In the genomic region with DNA sequence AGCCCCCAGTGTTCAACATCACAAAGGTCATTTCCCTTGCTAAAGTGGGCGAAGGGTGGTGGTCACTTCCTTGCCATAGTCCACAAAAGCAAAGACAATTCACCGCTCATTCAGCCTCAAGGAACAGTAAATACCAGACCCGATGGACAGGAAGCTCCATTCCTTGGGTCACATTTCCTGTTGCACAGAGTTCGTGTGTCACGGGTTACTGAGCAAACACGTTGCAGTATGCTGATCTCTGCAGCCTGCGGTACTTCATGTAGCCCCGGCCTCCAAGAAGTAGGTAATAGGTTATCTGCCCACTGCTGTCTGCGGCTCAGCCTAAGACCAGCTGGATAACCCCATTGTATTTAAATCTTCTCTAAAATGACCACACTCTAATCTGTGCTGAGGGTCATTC, we compare ENCODE assay signal across 9 mouse cellular contexts.
A peak's percentile ranks its signal among the peaks of the same experiment; 100 is the strongest.
DNase-seq lines count a peak whose midpoint lies in the region; ATAC-seq and TF ChIP-seq lines count a peak whose summit lies in the region.
"Had no signal": no experiment of that assay in that cellular context is flagged by ENCODE, and none has a peak within 500 bp of the region (broad histone marks: within the 10 kb centered on the region; RNA-seq: fewer than 3 reads in every experiment).

No protein-coding gene starts in this region.

- H3K9me3 ChIP-seq in heart, embryonic 14.5 days (ENCODE audit: control insufficient read depth, low read length): no peaks in the 10 kb centered on the region
- H3K9me3 ChIP-seq in forebrain, embryonic 11.5 days (ENCODE audit: control insufficient read depth, low read length): no peaks in the 10 kb centered on the region
- H3K9me3 ChIP-seq: limb, embryonic 13.5 days had no signal

- TF ChIP-seq POLR2A in thymus, adult 2 months (IDR thresholded peaks at IDR 0.05; ENCODE audit: control insufficient read depth, extremely low read depth, insufficient read depth, low read length, poor library complexity): no peak

- H3K27ac ChIP-seq in heart, embryonic 14.5 days (replicated peaks in 1 of 2; ENCODE audit: control insufficient read depth in 1 of 2, insufficient read depth in 1 of 2, low read depth in 2 of 2, low read length in 2 of 2): peak overlapping the region in 1 of 2 experiments; percentile 49; a peak in 2 of 4 replicates
- H3K27ac ChIP-seq in forebrain, embryonic 11.5 days (ENCODE audit: low read depth, low read length): no peak overlapping the region
- no peak overlapping the region for H3K27ac ChIP-seq in thymus, adult 2 months (ENCODE audit: control insufficient read depth, insufficient read depth, low read length)
- H3K27ac ChIP-seq: limb, embryonic 13.5 days had no signal

- no peak overlapping the region for H3K4me2 ChIP-seq in heart, embryonic 14.5 days (ENCODE audit: low read length)
- no peak overlapping the region for H3K4me2 ChIP-seq in forebrain, embryonic 11.5 days (ENCODE audit: low read depth, low read length, severe bottlenecking)
- H3K4me2 ChIP-seq: limb, embryonic 13.5 days had no signal

- no peak overlapping the region for H3K9ac ChIP-seq in heart, embryonic 14.5 days (ENCODE audit: low read length)
- no peak overlapping the region for H3K9ac ChIP-seq in forebrain, embryonic 11.5 days (ENCODE audit: low read length)
- H3K9ac ChIP-seq: limb, embryonic 13.5 days had no signal

- H3K36me3 ChIP-seq in heart, embryonic 14.5 days (ENCODE audit: control insufficient read depth, insufficient read depth, low read length): no peaks in the 10 kb centered on the region
- H3K36me3 ChIP-seq in forebrain, embryonic 11.5 days (ENCODE audit: control insufficient read depth, insufficient read depth, low read length): no peaks in the 10 kb centered on the region
- H3K36me3 ChIP-seq in thymus, adult 2 months (ENCODE audit: control insufficient read depth, insufficient read depth, low read length): no peaks in the 10 kb centered on the region
- H3K36me3 ChIP-seq: limb, embryonic 13.5 days had no signal

- peaks cover 10 to 24% of the 10 kb centered on the region in 2 experiments for H3K4me1 ChIP-seq in heart, embryonic 14.5 days (ENCODE audit: control insufficient read depth in 2 of 2, insufficient read depth in 2 of 2, low read length in 2 of 2)
- H3K4me1 ChIP-seq in forebrain, embryonic 11.5 days (replicated peaks; ENCODE audit: control insufficient read depth, insufficient read depth, low read length): no peaks in the 10 kb centered on the region
- peaks cover 3% of the 10 kb centered on the region for H3K4me1 ChIP-seq in thymus, adult 2 months (replicated peaks; ENCODE audit: control insufficient read depth, insufficient read depth, low read length)

- H3K27me3 ChIP-seq in heart, embryonic 14.5 days (ENCODE audit: control insufficient read depth, insufficient read depth, low read length): no peaks in the 10 kb centered on the region
- H3K27me3 ChIP-seq in forebrain, embryonic 11.5 days (ENCODE audit: control insufficient read depth, insufficient read depth, low read length): no peaks in the 10 kb centered on the region
- no peaks in the 10 kb centered on the region for H3K27me3 ChIP-seq in thymus, adult 2 months (ENCODE audit: control insufficient read depth, insufficient read depth, low read length)
- H3K27me3 ChIP-seq: limb, embryonic 13.5 days had no signal

- ATAC-seq in heart, embryonic 14.5 days (ENCODE audit: insufficient number of reproducible peaks, insufficient read depth, low FRiP score, low read depth): peak; percentile 68
- ATAC-seq in forebrain, embryonic 11.5 days (replicated peaks; ENCODE audit: low FRiP score): no peak

- WGBS in heart, embryonic 14.5 days: 58% methylated on average over 9 of the region's 9 CpGs
- 71% methylated on average over 9 of the region's 9 CpGs for WGBS in forebrain, embryonic 11.5 days
- 87% methylated on average over 9 of the region's 9 CpGs for WGBS in thymus, adult 2 months

- H3K4me3 ChIP-seq in heart, embryonic 14.5 days (ENCODE audit: control insufficient read depth in 1 of 2, insufficient read depth in 1 of 2, low read depth in 1 of 2, low read length in 2 of 2): no peak overlapping the region
- no peak overlapping the region for H3K4me3 ChIP-seq in forebrain, embryonic 11.5 days (ENCODE audit: low read depth, low read length)
- H3K4me3 ChIP-seq in thymus, adult 2 months (ENCODE audit: control insufficient read depth, insufficient read depth, low read length): no peak overlapping the region
- H3K4me3 ChIP-seq: limb, embryonic 13.5 days had no signal

- peak; percentile 15 for DNase-seq in embryo, embryonic 10.5 days (ENCODE audit: low spot score)
- peak; percentile 59 for DNase-seq in kidney, postnatal 14 days
- peak; percentile 56 to 64 for DNase-seq in lung, postnatal 4 days
- no peak for DNase-seq in MN1 (ENCODE audit: low spot score)
- DNase-seq in forebrain, embryonic 11.5 days (ENCODE audit: low spot score): no peak
- DNase-seq in thymus, adult 2 months: no peak
- DNase-seq: cerebellum, postnatal 10 days had no signal

- no peak for TF ChIP-seq CTCF in thymus, adult 2 months (IDR thresholded peaks at IDR 0.05; ENCODE audit: borderline replicate concordance, control insufficient read depth, extremely low read depth, insufficient read depth, low read length, poor library complexity)

Comparison
In these comparisons a context has a peak if more than half of its experiments do, and no peak if none do; other contexts are left out.
1. DNase-seq: peak in embryo, embryonic 10.5 days (single experiment), kidney, postnatal 14 days (single experiment) and lung, postnatal 4 days (2 of 2); none in MN1 (single experiment), forebrain, embryonic 11.5 days (single experiment) and thymus, adult 2 months (single experiment).